Mouse (Mus musculus) MEL (cell line): ENCODE results near the gene Nup153. TPM values are rescaled to one million over a fixed set of nuclear protein-coding genes. Genes with fewer than 3 reads are reported as not detected.

Experiments
- DNase-seq: peaks from one replicate; pipeline ENCODE4 v3.0.0; 2011; ENCODE audit warnings: low read depth, low spot score
- H3K27ac ChIP-seq: 2 replicates; pipeline ENCODE4 v1.5.1; 2012; ENCODE audit warnings: low read depth, mild to moderate bottlenecking, control low read depth, low read length, moderate library complexity; ENCODE audit not compliant: control insufficient read depth
- H3K27me3 ChIP-seq, 2 experiments: fragments of 150-350 bp in 1 of 2; sonication (generic) in 1 of 2; 2 replicates each; pipeline ENCODE4 v1.6.1; 2012; ENCODE audit warnings: low read length in 2 of 2, mild to moderate bottlenecking in 2 of 2, improper control_type of control experiment in 1 of 2, moderate library complexity in 1 of 2; ENCODE audit not compliant: insufficient read depth in 2 of 2, control insufficient read depth in 1 of 2
- H3K36me3 ChIP-seq, 2 experiments: 2 replicates each; pipeline ENCODE4 v1.6.1; 2012 to 2014; ENCODE audit warnings: low read length in 2 of 2, improper control_type of control experiment in 1 of 2, inconsistent platforms in 1 of 2, mild to moderate bottlenecking in 1 of 2; ENCODE audit not compliant: insufficient read depth in 2 of 2, control insufficient read depth in 1 of 2
- H3K4me1 ChIP-seq, 2 experiments: fragments of 150-350 bp in 1 of 2; sonication (generic) in 1 of 2; 2 replicates each; pipeline ENCODE4 v1.6.1; 2012; ENCODE audit warnings: low read length in 2 of 2, improper control_type of control experiment in 1 of 2, mild to moderate bottlenecking in 1 of 2; ENCODE audit not compliant: insufficient read depth in 2 of 2, control insufficient read depth in 1 of 2
- H3K4me3 ChIP-seq, 2 experiments: fragments of 150-350 bp in 1 of 2; sonication (generic) in 1 of 2; 2 replicates each; pipeline ENCODE4 v1.5.1; 2012; ENCODE audit warnings: low read depth in 2 of 2, low read length in 2 of 2, mild to moderate bottlenecking in 2 of 2, moderate library complexity in 2 of 2, control low read depth in 1 of 2, improper control_type of control experiment in 1 of 2; ENCODE audit not compliant: control insufficient read depth in 1 of 2, insufficient read depth in 1 of 2
- H3K79me2 ChIP-seq: 2 replicates; pipeline ENCODE4 v1.6.1; 2012; ENCODE audit warnings: mild to moderate bottlenecking, low read length, moderate library complexity; ENCODE audit not compliant: control insufficient read depth, poor library complexity, insufficient read depth
- H3K9ac ChIP-seq: 2 replicates; pipeline ENCODE4 v1.6.1; 2012; ENCODE audit warnings: low read depth, mild to moderate bottlenecking, control low read depth, low read length, moderate library complexity; ENCODE audit not compliant: control insufficient read depth, poor library complexity, severe bottlenecking
- H3K9me3 ChIP-seq: fragments of 150-350 bp; sonication (generic); replicated peaks from 2 replicates; pipeline ENCODE4 v1.6.1; 2012; ENCODE audit warnings: mild to moderate bottlenecking, low read length, improper control_type of control experiment, moderate library complexity; ENCODE audit not compliant: insufficient read depth
- BHLHE40 ChIP-seq: IDR thresholded peaks from 2 replicates; pipeline ENCODE4 v1.6.1; 2012; ENCODE audit warnings: low read depth, mild to moderate bottlenecking, inconsistent platforms, low read length, improper control_type of control experiment, borderline replicate concordance
- CHD1 ChIP-seq: IDR thresholded peaks from 2 replicates; pipeline ENCODE4 v1.6.1; 2012; ENCODE audit warnings: low read depth, mild to moderate bottlenecking, inconsistent platforms, low read length, improper control_type of control experiment
- ELF1 ChIP-seq: IDR thresholded peaks from 2 replicates; pipeline ENCODE4 v1.6.1; 2014; ENCODE audit warnings: low read depth, mild to moderate bottlenecking, inconsistent platforms, low read length, improper control_type of control experiment, moderate library complexity
- EP300 ChIP-seq, 2 experiments: IDR thresholded peaks; 2 replicates each; pipeline ENCODE4 v1.6.1; 2011; ENCODE audit warnings: improper control_type of control experiment in 2 of 2, low read length in 2 of 2, low read depth in 1 of 2, mild to moderate bottlenecking in 1 of 2
- GABPA ChIP-seq: IDR thresholded peaks from 2 replicates; pipeline ENCODE4 v1.6.1; 2012; ENCODE audit warnings: low read depth, mild to moderate bottlenecking, inconsistent platforms, low read length, improper control_type of control experiment, moderate library complexity
- GATA1 ChIP-seq: IDR thresholded peaks from 2 replicates; pipeline ENCODE4 v1.6.1; 2011; ENCODE audit warnings: low read depth, low read length, improper control_type of control experiment
- MAZ ChIP-seq: IDR thresholded peaks from 2 replicates; pipeline ENCODE4 v1.6.1; 2012; ENCODE audit warnings: low read depth, mild to moderate bottlenecking, inconsistent platforms, low read length, improper control_type of control experiment
- MEF2A ChIP-seq: IDR thresholded peaks from 2 replicates; pipeline ENCODE4 v1.6.1; 2014; ENCODE audit warnings: low read depth, mild to moderate bottlenecking, inconsistent platforms, low read length, improper control_type of control experiment; ENCODE audit not compliant: poor library complexity, insufficient replicate concordance, severe bottlenecking; ENCODE audit errors: extremely low read depth
- MYC ChIP-seq: IDR thresholded peaks from 2 replicates; pipeline ENCODE4 v1.6.1; 2011; ENCODE audit warnings: low read depth, mild to moderate bottlenecking, low read length, improper control_type of control experiment, moderate library complexity
- NELFE ChIP-seq: IDR thresholded peaks from 2 replicates; pipeline ENCODE4 v1.6.1; 2011; ENCODE audit warnings: low read depth, low read length, improper control_type of control experiment
- NRF1 ChIP-seq: IDR thresholded peaks from 2 replicates; pipeline ENCODE4 v1.6.1; 2014; ENCODE audit warnings: low read depth, mild to moderate bottlenecking, inconsistent platforms, low read length, improper control_type of control experiment, moderate library complexity; ENCODE audit not compliant: poor library complexity, insufficient read depth, severe bottlenecking
- POLR2A ChIP-seq, 2 experiments: IDR thresholded peaks; 2 replicates each; pipeline ENCODE4 v1.6.1; 2011 to 2012; ENCODE audit warnings: low read length in 2 of 2, mild to moderate bottlenecking in 2 of 2, control low read depth in 1 of 2, improper control_type of control experiment in 1 of 2, low read depth in 1 of 2, moderate library complexity in 1 of 2; ENCODE audit not compliant: control insufficient read depth in 1 of 2, insufficient read depth in 1 of 2, poor library complexity in 1 of 2
- POLR2AphosphoS2 ChIP-seq: IDR thresholded peaks from 2 replicates; pipeline ENCODE4 v1.6.1; 2011; ENCODE audit warnings: low read length, improper control_type of control experiment
- POLR2AphosphoS5 ChIP-seq: IDR thresholded peaks from 2 replicates; pipeline ENCODE4 v1.6.1; 2012; ENCODE audit warnings: low read depth, borderline replicate concordance, mild to moderate bottlenecking, inconsistent platforms, low read length, moderate library complexity, mixed read lengths
- RAD21 ChIP-seq: IDR thresholded peaks from 2 replicates; pipeline ENCODE4 v1.6.1; 2011; ENCODE audit warnings: mild to moderate bottlenecking, low read depth, low read length, improper control_type of control experiment
- RCOR1 ChIP-seq: IDR thresholded peaks from 2 replicates; pipeline ENCODE4 v1.6.1; 2012; ENCODE audit warnings: low read depth, mild to moderate bottlenecking, inconsistent platforms, low read length, improper control_type of control experiment
- SIN3A ChIP-seq: IDR thresholded peaks from 2 replicates; pipeline ENCODE4 v1.6.1; 2012; ENCODE audit warnings: low read length, improper control_type of control experiment, inconsistent platforms
- SMC3 ChIP-seq: IDR thresholded peaks from 2 replicates; pipeline ENCODE4 v1.6.1; 2011; ENCODE audit warnings: low read depth, low read length, improper control_type of control experiment
- TAL1 ChIP-seq: IDR thresholded peaks from 2 replicates; pipeline ENCODE4 v1.6.1; 2012; ENCODE audit warnings: mild to moderate bottlenecking, inconsistent platforms, low read length, moderate library complexity, mixed read lengths
- TCF12 ChIP-seq: IDR thresholded peaks from 2 replicates; pipeline ENCODE4 v1.6.1; 2014; ENCODE audit warnings: low read depth, mild to moderate bottlenecking, inconsistent platforms, low read length, improper control_type of control experiment, moderate library complexity
- UBTF ChIP-seq: IDR thresholded peaks from 2 replicates; pipeline ENCODE4 v1.6.1; 2012; ENCODE audit warnings: low read depth, mild to moderate bottlenecking, inconsistent platforms, low read length, improper control_type of control experiment, moderate library complexity, borderline replicate concordance; ENCODE audit not compliant: insufficient read depth
- USF1 ChIP-seq: IDR thresholded peaks from 2 replicates; pipeline ENCODE4 v1.6.1; 2014; ENCODE audit warnings: low read depth, mild to moderate bottlenecking, inconsistent platforms, low read length, improper control_type of control experiment, moderate library complexity
- ZC3H11A ChIP-seq: IDR thresholded peaks from 2 replicates; pipeline ENCODE4 v1.6.1; 2012; ENCODE audit warnings: low read depth, mild to moderate bottlenecking, inconsistent platforms, low read length, improper control_type of control experiment
- ZKSCAN1 ChIP-seq: IDR thresholded peaks from 2 replicates; pipeline ENCODE4 v1.6.1; 2012; ENCODE audit warnings: low read depth, mild to moderate bottlenecking, inconsistent platforms, low read length, improper control_type of control experiment, moderate library complexity
- ZNF384 ChIP-seq: IDR thresholded peaks from 2 replicates; pipeline ENCODE4 v1.6.1; 2012; ENCODE audit warnings: low read depth, mild to moderate bottlenecking, inconsistent platforms, low read length, improper control_type of control experiment
- polyA plus RNA-seq, 2 experiments: library from polyadenylated mRNA; stranded (reverse) in 1 of 2; unstranded in 1 of 2; fragments of >175 nt in 1 of 2; fragments of >200 nt in 1 of 2; gene quantifications; 2 replicates each; pipeline versions ENCODE4 v1.2.1 to v1.2.4; 2012; ENCODE audit warnings: low replicate concordance in 2 of 2, low read depth in 1 of 2; ENCODE audit not compliant: insufficient read length in 2 of 2, insufficient read depth in 1 of 2, missing spikeins in 1 of 2
- total RNA-seq: library from RNA; depleted of rRNA; stranded (reverse); fragments of 300-350 nt; gene quantifications from 2 replicates; pipeline ENCODE4 v1.2.3, GENCODE M21; 2012

The Nup153 gene
- total and polyA plus RNA-seq, 3 experiments: 64.6 to 221 (median 82.8) TPM

DNA sequence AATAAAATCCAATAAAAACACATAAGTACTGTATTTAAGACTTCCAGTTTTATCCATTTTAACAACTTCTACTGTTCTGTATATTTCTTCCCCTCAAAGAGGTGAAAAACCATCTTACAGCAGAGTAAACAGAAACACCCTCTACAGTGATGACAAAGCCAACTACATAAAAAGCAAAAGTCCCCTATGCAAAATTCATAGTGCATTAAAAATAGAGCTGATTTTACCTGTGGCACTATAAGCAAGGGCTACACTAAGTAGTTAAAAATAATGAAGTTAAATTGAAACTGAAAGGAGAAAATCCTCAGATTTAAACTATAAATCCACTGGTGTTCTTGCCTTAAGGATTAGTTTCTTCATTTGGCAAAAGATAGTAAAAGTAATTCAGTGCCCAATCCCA is 6.7 kb downstream of the Nup153 start:
- H3K9ac ChIP-seq: no peak overlapping the region
- peaks cover 21 to 26% of the 10 kb centered on the region in 2 experiments; a peak in 3 of 4 replicates for H3K4me1 ChIP-seq
- H3K79me2 ChIP-seq: peaks cover 70% of the 10 kb centered on the region
- no peaks in the 10 kb centered on the region for H3K9me3 ChIP-seq
- no peaks in the 10 kb centered on the region for H3K27me3 ChIP-seq
- DNase-seq: no peak
- H3K36me3 ChIP-seq: peaks cover 12 to 73% of the 10 kb centered on the region in 2 experiments
- no peak overlapping the region for H3K4me3 ChIP-seq
- TF ChIP-seq GABPA (no peak), TCF12 (no peak), ZKSCAN1 (no peak), GATA1 (no peak), RCOR1 (no peak), NELFE (no peak), MEF2A (no peak), UBTF (no peak), ZC3H11A (no peak), MAZ (no peak), MYC (no peak), NRF1 (no peak), POLR2AphosphoS2 (no peak), BHLHE40 (no peak), TAL1 (no peak), EP300 (IDR thresholded peaks at IDR 0.05; ENCODE audit: low read depth in 1 of 2, low read length in 2 of 2) (no peak), ELF1 (no peak), RAD21 (no peak), CHD1 (no peak)
- no peak overlapping the region for H3K27ac ChIP-seq

DNA sequence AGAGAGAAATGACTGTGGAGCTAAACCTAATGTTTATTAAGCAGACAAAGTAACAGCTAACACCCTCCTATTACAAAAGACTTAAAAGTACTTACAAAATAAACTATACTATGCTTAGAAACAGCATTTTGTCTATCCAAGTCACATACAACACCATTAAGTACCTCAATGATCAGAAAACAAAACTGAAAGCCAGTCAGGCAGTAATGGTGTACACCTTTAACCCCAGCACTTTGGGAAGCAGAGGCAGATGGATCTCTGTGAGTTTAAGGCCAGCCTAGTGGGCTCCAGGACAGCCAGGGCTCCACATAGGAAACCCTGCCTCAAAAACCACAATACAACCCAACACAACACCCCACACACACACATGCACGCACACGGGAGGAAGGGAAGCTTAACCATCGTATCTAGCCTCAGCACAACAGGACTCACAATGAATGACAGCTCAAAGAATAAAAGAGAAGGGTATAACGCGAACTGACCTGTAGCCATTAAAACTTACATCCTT is 8.8 kb downstream of the Nup153 start:
- DNase-seq: no peak
- H3K36me3 ChIP-seq: peaks cover 25 to 67% of the 10 kb centered on the region in 2 experiments
- no peaks in the 10 kb centered on the region for H3K9me3 ChIP-seq
- no peak overlapping the region for H3K27ac ChIP-seq
- peaks cover 66% of the 10 kb centered on the region for H3K79me2 ChIP-seq
- peaks cover 15 to 24% of the 10 kb centered on the region in 2 experiments; a peak in 3 of 4 replicates for H3K4me1 ChIP-seq
- TF ChIP-seq SMC3 (no peak), POLR2A (IDR thresholded peaks at IDR 0.05; ENCODE audit: control insufficient read depth in 1 of 2, insufficient read depth in 1 of 2, low read depth in 1 of 2, low read length in 2 of 2, poor library complexity in 1 of 2) (no peak), TCF12 (no peak), RCOR1 (no peak), USF1 (no peak), POLR2AphosphoS5 (no peak), NELFE (no peak), ZNF384 (no peak), NRF1 (no peak), SIN3A (no peak), GATA1 (no peak), CHD1 (no peak)
- H3K27me3 ChIP-seq: no peaks in the 10 kb centered on the region
- no peak overlapping the region for H3K4me3 ChIP-seq
- H3K9ac ChIP-seq: no peak overlapping the region
